Mouse (Mus musculus): ENCODE data around the gene Mc3r.

The Mc3r gene

DNA sequence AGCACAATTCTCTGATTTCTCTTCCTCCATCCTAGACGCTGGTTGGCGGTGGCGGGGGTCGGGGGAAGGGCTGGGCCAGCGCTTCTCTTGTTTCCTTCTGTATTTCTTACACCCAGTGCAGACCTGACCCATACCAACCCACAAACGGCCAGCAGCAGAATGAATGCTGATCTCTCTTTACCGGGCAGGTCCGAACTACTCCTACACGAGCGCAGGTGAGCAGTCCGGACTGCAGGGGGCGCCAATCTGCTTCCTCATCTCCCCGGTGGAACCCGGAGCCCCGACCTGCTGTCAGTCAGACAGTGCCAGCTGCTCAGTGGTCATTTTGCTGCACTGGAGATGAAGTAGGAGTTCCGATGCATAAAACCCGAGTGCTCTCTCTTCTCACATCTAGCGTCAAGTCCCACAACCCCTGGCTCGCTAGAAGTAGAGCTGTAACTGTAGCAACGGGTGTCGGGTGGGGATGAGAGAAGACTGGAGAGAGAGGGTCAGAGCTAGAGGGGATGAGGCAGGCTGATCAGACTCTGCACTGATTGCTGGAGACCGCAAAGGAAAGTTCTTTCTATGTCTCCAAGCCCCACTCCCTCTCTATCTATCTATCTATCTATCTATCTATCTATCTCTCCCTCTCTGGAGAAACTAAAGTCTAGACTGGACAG lies at the start of gene Mc3r:
Mc3r (plus strand) TSS at position 387 of the 659 bp plus-strand sequence.
- DNase-seq (ENCODE audit: low read depth, low spot score): peak; percentile 40

DNA sequence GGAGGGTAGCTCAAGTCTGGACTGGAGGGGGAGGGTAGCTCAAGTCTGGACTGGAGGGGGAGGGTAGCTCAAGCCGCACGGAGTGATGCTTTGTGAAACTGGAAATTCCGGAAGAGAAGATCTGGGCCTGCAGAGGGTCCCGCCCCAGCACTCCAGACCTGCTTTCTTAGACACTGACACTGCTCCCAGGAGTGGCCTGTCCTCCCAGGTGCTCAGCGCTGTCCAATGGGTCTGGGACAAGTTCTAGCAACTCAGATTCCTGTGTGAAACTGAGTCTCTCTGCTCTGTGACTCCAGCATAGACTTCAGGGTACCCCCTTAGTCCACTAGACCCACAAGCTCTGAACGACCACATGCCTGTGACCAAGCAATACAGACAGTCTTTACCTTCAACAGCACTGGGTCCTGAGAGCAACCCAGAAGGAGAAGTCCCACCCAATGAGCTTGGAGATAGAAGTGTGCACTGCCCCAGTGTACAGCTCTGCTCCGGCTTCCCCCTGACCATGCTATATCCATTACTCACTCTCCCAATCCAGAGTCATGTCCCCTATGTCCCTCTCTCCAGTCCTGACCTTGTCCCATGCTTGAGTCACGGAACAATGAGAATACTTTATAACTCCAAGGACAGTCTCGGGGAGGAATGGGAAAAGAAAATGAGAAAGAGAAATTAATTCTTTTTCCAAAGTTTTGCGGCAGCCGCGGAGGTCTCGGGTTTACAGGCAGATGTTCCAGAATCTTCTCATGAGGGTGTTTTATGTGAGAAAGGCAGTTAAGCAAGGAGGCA lies 46.1 kb upstream of the Mc3r start:
- no peak for DNase-seq (ENCODE audit: low read depth, low spot score)

DNA sequence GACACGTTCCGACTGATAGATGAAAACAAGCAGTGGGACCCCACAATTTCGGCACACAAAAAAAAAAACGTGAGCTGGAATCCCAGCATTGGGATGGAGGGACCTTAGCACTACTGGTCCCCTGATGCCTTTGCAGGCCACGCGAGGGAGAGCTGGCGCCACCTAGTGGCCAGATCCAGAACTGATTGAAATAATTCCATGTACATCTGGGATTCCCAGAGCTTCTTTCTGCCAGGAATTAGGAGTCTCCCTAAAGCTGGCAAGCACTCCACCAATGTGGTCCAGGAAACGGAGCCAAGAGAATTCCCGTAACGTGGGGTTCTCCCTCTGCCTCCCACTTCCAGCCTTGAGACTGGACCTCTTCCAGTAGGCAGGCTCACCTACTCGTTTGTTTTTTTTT lies 41.3 kb upstream of the Mc3r start:
- DNase-seq (ENCODE audit: low read depth, low spot score): peak; percentile 60

DNA sequence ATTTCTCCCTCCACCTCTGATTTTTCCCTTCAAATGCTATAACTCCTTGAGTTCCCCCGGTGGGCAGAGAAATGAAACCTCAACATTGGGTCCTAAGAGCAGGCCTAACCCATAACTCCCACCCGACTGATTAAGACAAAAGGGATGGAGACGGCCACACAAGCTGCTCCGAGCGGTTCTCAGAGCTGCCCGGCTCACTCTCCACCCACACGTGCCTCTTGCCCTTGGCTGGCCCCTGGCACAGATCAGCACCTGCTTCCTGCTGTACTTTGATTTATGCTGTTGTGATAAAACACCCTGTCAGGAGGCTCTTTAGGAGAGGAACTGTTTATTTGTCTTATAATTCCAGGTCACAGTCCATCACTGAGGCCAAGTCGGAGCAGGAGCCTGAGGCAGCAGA lies 34.8 kb upstream of the Mc3r start:
- no peak for DNase-seq (ENCODE audit: low read depth, low spot score)

DNA sequence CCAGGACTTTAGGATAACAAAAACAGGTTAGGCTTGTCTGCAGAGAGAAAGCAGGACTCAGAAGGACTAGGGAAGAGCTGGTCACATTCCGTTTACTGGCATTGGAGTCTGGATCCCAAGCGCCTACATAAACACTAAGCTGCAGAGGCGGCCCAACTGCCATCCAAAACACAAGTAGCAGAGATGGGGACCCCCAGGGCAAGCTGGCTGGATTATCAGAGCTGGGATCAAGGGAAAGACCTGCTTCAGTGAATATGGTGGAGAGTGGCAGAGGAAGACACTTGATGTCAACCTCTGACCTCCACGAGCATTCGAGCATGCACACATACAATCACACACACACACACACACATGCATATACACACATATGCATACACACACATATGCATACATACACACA lies 34.0 kb upstream of the Mc3r start:
- DNase-seq (ENCODE audit: low read depth, low spot score): no peak

DNA sequence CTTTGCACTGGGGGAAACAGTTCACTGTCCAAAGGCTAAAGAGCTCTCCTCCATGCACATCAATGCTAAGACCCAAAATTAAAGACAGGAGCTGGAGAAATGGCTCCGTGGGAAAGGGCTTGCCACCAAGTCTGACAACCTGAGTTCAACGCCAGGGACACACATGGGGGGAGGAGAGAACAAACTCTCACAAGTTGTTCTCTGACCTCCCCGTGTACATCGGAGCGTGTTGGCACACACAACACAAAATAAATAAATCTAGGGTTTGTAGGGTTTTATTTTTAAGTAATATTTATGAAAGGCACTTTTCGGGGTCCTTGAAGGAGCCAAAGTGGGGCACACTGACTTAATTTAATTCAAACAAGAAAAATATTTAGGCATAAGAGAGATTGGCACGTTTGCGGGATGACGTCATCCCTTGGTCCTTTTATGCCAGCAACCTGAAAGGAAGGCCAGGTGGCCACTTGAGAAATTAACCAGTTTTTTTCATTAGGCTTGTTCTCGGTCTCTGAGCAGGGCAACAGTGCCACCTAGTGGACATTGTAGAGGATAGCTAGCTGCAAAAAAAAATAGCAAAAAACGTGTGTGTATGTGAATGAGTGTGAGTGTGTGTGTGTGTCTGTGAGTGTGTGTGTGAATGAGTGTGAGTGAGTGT lies 32.7 kb upstream of the Mc3r start:
- peak; percentile 78 for DNase-seq (ENCODE audit: low read depth, low spot score)

DNA sequence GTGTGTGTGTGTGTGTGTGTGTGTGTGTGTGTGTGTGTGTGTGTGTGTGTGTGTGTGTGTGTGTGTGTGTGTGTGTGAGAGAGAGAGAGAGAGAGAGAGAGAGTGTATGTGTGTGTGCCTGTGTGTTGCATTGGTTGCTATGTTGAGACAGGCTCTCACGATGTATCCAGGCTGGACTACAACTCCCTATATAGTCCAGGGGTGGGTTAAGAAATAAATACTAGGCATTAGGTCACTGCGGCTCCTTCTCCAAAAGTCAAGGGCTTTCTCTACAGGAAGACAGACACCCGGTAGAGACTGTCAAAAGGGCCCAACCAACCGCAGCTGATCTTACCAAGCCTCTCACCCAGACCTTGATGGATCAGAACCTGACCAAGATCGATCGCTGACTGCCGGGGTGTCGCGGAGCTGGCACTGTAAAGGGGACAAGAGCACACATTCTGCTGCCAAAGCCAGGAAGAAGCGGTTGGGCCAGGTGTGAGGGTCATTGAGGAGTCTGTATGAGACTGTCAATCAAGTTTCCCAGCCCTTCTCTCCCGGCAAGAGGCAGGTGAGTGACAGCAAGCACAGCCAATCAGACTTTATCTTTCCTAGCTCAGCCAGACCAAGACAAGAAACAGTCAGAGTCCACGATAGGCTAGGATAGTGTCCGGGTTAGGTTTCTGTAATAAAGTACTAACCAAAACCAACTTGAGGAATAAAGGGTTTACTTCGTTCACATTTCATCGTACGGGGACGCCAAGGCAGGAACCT lies 32.0 kb upstream of the Mc3r start:
- no peak for DNase-seq (ENCODE audit: low read depth, low spot score)

DNA sequence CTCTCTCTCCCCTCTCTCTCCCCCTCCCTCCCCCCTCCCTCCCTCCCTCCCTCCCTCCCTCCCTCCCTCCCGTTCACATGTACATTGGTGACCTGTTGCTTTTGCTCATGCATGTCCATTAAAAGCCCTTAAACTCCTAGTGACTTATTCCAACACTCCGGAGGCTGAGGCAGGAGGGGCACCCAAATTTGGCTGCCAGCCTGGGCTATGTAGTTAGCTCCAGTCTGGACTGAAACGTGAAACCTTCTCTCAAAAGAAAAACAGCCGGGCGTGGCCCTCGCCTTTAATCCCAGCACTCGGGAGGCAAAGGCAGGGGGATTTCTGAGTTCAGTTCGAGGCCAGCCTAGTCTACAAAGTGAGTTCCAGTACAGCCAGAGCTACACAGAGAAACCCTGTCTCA lies 30.4 kb upstream of the Mc3r start:
- no peak for DNase-seq (ENCODE audit: low read depth, low spot score)

DNA sequence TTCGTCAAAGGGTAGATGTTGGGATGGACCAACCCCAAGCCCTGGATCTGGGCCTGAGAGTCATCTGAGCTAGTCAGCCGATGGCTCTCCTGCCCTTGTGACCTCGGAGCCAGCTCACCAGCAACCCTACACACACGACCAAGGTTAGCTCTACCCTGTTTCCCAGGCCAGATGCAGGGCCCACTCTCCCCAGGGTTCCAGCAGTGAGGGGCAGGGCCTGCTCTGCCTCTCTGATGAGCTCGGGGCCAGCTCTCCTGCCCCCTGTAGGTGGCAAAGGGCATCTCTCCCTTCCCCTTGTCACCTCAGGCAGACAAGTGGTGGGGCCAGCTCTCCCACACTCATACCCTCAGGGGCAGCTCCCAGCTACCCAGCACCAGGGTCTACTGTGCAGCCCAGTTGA lies 29.1 kb upstream of the Mc3r start:
- no peak for DNase-seq (ENCODE audit: low read depth, low spot score)

DNA sequence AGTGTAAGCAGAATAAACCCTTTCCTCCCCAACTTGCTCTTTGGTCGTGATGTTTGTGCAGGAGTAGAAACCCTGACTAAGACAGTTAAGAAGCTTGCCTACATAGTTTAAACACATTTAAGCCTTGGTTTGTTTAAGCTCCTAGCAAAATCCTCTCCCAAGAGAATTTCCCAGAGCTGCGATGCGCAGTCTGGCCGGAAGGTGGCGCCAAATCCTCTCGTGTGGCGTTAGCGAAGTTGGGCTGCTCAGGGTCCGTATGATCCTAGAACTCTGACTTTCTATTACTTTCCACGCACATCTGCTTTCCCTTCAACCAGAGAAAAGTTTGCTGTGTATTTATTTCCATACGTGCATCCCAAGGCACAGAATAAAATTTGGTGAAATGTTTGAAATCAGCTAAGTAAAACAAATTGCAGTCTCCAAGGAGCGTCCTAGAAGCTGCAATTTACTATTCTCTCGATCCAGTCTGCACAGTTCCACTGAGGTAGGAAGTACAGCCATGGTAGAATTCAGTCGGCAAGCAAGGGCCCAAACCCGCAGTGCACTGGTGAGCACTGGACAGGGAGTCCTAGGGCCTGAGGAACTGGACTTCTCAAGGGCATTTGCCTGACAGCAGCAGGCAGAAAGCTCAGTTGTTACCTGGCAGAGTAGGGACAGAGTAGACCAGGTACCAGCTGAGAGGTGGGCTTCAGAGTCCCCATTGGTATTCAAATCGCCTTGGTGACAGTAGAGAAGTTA lies 26.5 kb upstream of the Mc3r start:
- peak; percentile 59 for DNase-seq (ENCODE audit: low read depth, low spot score)

DNA sequence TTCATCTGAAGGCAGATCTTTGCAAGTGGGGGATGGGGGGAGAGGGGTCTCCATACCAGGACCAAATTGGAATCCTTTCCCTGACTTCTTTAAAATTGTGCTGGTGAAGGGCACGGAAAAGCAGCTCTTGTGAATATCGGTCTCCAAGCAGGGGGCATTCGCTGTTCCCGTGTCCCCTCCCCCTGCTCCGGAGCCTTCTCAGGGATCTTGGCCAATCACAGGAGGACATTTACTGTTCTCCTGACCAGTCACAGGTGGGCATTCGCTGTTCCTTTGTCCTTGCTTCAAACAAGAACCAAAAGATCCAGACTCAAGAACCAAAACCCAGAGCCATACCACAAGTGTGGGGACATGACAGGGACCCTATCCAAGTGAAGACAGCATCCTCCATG lies 25.9 kb upstream of the Mc3r start:
- DNase-seq (ENCODE audit: low read depth, low spot score): no peak

DNA sequence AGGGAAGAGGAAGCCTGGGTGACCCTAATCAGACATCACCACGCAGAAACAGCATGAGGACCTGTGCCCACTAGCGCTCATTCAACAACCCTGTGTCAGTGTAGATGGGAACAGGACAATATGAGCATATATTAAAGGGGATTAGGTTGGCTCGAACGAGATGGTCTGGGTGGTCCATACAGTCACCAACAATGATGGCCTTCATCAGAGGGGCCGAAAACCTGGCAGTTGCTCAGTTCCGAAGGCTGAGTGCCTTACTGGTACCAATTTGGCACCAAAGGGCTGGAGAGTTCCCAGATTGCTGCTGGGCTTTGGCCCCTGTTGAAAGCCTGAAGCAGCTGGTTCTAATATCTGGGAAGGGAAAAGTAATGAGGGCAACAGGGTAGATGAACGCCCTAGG lies 25.4 kb upstream of the Mc3r start:
- DNase-seq (ENCODE audit: low read depth, low spot score): no peak

DNA sequence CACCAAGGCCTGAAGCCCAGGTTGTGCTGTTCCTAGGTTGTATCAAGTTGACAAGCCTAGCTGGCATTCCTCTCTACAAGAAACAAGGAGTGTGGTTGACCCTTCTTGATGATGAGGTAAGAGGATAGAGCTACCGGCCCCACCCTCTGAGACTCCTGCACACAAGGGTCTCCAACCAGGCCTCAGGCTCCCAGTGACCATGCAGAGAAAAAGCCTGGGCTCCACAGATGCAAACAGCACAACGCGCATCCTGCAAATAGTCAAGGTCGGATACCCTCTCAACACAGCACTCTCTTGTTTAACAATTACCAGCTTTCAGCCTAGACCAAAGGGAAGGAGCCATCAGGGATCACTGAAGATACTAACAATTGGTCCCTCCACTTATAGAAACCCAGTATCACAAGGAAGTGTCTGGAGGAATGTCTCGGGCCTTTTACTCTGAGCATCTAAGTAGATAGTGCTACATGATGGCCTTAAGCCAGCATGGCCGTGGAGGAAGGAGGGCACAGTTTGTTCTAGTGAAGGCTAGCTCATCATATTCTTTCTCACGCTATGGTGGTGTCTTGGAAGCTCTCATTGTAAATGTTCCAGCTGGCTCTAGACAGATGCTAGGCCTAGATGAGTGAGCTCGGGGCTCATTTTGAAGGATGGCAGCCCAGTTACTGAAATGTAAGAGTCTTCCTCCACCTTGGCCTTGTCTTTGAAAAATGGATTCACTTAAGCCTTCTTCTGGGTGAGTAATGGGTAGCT lies 24.7 kb upstream of the Mc3r start:
- no peak for DNase-seq (ENCODE audit: low read depth, low spot score)

DNA sequence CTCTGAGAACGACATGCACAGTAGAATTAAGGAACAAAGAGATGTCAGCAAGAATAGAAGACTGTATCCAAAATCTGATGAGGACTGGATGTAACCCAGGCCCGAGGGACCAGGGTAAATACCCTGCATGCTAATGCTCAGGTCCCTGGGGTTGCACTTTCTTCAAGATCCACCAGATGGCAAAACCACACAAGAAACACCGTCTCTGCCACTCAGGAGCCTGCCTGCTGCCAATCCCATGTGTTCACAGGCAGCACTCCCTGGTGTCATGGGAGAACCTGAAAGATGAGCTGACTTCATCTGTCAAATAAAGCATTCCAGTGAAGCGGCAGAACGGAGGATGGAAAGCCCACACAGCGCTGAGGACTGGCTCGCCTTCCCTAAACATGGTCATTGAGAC lies 21.3 kb upstream of the Mc3r start:
- peak; percentile 38 for DNase-seq (ENCODE audit: low read depth, low spot score)

DNA sequence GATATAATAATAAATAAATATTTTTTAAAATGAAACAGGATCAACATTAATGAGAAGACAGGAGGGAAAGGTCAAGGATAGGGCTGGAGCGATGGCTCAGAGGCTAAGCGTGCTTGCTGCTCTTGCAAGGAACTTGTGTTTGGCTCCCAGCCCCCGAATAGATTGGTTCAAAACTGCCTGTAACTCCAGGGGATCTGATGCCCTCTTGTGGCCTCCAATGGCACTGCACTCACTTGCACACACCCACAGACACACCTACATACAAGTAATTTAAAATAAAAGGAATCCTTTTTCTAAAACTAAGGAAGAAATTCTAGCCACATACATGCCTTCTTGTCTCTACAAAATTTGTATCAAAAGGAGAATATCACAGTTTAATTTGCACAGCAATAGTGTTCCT lies 20.5 kb upstream of the Mc3r start:
- no peak for DNase-seq (ENCODE audit: low read depth, low spot score)

DNA sequence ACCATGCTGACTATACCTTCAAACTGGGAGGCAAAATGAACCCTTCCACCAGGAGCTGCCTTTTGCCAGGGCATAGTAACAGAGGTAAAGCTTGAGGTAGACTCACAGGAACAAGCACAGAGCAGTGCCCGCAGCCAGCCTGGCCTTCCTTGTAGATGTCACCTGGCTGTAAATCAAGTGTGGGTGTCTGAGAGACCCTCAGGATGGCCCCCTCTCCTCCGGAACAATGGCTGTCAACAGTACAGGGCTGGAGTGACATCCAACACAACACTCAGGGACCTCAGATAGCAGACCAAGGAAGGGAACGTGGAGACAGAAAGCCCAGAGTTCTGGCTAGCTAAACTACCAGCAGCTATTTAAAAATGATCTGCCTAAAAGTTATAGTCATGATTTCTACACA lies 19.1 kb upstream of the Mc3r start:
- DNase-seq (ENCODE audit: low read depth, low spot score): no peak

DNA sequence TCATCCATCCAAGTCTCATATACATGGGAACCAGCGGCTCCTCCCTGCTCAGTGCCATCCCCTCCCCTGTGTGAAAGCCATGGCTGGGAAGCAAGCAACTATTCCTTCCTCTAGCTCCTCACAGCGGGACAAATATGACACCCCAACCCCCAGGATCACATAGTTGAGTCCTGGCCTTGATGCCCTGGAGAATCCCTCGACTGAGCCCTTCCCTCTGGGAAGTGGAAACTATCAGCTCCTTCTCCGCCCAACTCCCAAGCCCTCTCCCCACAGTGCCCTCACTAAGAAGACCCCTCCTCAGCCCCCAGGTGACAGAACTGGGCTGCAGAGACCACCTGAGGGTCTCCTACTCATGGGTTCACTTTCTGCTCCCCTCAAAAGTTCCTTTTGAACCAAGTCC lies 18.2 kb upstream of the Mc3r start:
- DNase-seq (ENCODE audit: low read depth, low spot score): no peak

DNA sequence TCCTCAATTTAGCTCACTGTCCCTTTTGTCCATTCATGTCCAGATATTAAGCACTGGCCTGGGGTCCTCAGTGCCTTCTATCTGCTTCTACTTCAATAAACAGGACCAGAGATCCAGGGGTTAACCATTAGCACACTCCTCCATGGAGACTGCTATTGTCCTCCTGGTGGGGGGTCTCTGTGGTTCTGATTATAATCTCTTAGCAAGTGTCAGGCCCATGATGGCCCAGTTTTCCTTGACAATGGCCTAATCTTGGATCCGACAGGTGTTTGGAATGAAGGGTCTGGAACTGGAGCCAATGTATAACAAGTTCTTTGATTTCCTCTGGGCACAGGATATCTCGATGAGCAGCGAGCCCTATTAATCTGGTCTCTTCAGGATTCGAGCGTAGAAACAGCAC lies 10.1 kb upstream of the Mc3r start:
- no peak for DNase-seq (ENCODE audit: low read depth, low spot score)

DNA sequence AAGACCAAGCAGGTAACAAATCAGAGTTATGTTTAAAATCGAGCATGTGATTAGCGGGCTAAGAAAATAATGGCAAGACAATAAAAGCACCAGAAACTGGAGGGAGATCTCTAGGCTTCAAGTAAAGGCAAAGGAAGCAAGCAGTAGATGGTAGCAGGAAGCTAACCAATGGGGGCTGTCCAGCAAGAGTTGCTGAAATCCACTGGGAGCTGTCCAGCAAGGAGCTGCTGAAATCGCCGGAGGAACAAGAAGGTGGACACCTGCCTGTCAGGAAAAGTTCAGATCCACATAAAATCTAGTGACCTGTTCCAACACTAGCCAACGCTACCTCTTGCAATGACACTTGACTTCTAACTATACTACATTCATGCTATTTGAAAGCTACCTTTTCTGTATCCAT lies 7.3 kb upstream of the Mc3r start:
- no peak for DNase-seq (ENCODE audit: low read depth, low spot score)

DNA sequence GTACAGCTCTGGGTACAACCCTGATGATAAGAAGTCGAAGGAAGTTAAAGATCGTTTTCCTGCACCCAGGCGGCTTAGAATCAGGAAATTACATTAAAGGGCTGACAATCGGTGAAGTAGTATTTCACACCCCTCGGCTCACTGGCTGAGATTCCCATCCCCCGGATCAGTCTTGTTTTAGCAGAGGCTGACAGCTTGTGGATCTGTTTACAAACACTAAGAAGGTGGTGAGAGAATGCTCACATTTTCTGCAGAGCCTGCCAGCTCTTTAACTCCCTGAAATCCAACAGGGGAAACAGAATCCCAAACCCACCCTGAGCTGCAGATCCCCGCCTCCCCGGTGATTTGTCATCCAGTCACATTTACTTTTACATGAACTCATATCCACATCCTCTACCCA lies 2.8 kb upstream of the Mc3r start:
- no peak for DNase-seq (ENCODE audit: low read depth, low spot score)

DNA sequence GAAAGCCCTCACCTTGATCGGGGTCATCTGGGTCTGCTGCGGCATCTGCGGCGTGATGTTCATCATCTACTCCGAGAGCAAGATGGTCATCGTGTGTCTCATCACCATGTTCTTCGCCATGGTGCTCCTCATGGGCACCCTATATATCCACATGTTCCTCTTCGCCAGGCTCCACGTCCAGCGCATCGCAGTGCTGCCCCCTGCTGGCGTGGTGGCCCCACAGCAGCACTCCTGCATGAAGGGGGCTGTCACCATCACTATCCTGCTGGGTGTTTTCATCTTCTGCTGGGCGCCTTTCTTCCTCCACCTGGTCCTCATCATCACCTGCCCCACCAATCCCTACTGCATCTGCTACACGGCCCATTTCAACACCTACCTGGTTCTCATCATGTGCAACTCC lies 1.0 kb downstream of the Mc3r start:
- no peak for DNase-seq (ENCODE audit: low read depth, low spot score)
